Mouse (Mus musculus) bone marrow, adult 2 months (tissue): ENCODE results near the gene Tecr. TPM values are rescaled to one million over a fixed set of nuclear protein-coding genes. Genes with fewer than 3 reads are reported as not detected.
"Not testable (repeated sequence)": the region's sequence is repeated elsewhere in the genome, so short reads cannot be mapped to it uniquely, and the experiment has no call there.

Experiments used
- H3K27ac ChIP-seq: fragments of 200-500 bp; 2 replicates; pipeline ENCODE4 v1.5.1; 2012; ENCODE audit warnings: low read depth, mild to moderate bottlenecking, control low read depth, inconsistent platforms, low read length; ENCODE audit not compliant: control insufficient read depth, poor library complexity, insufficient read depth
- H3K4me1 ChIP-seq: fragments of 200-500 bp; 2 replicates; pipeline ENCODE4 v1.6.1; 2011; ENCODE audit warnings: low read length; ENCODE audit not compliant: control insufficient read depth, insufficient read depth
- H3K4me3 ChIP-seq: fragments of 200-500 bp; replicated peaks from 2 replicates; pipeline ENCODE3; 2011; ENCODE audit warnings: mild to moderate bottlenecking, low read depth, low read length, control low read depth; ENCODE audit not compliant: control insufficient read depth
- CTCF ChIP-seq: fragments of 200-500 bp; IDR thresholded peaks from 2 replicates; pipeline ENCODE4 v1.5.1; 2011; ENCODE audit warnings: low read length, control low read depth; ENCODE audit not compliant: control insufficient read depth, insufficient read depth
- POLR2A ChIP-seq: fragments of 200-500 bp; IDR thresholded peaks from 2 replicates; pipeline ENCODE4 v1.6.1; 2011; ENCODE audit warnings: low read depth, mild to moderate bottlenecking, control low read depth, low read length, borderline replicate concordance; ENCODE audit not compliant: control insufficient read depth
- WGBS: fragments of 180-500 bp; shearing (Covaris S2); methylation state at CpG from one replicate; pipeline ENCODE4 v1.1.7; 2018; 5-methylcytosine and 5-hydroxymethylcytosine counted together
- polyA plus RNA-seq: library from polyadenylated mRNA; stranded (reverse); fragments of >200 nt; gene quantifications from 2 replicates; pipeline ENCODE4 v1.2.4, GENCODE M21; 2011; ENCODE audit warnings: low replicate concordance; ENCODE audit not compliant: missing spikeins, insufficient read depth, insufficient read length

Gene Tecr
- polyA plus RNA-seq, 1 experiment: 233 TPM

GRCm38 (mm10) chr8:83609547-83610180 lies 1.9 kb upstream of the Tecr start:
- TF ChIP-seq CTCF: no peak
- no peak for TF ChIP-seq POLR2A
- peaks cover 5% of the 10 kb centered on the region for H3K4me1 ChIP-seq
- no peak overlapping the region for H3K27ac ChIP-seq
- peak overlapping the region; percentile 79 for H3K4me3 ChIP-seq
- WGBS: 69% methylated on average over 10 of the region's 10 CpGs

GRCm38 (mm10) chr8:83609086-83609485 lies 1.3 kb upstream of the Tecr start:
- peaks cover 5% of the 10 kb centered on the region for H3K4me1 ChIP-seq
- H3K4me3 ChIP-seq: peak overlapping the region; percentile 79
- WGBS: 2% methylated on average over 9 of the region's 9 CpGs
- no peak overlapping the region for H3K27ac ChIP-seq
- TF ChIP-seq POLR2A (no peak), CTCF (no peak)

GRCm38 (mm10) chr8:83608398-83608829 lies 643 bp upstream of the Tecr start:
- H3K4me3 ChIP-seq: peak overlapping the region; percentile 79
- TF ChIP-seq CTCF (no peak), POLR2A (no peak)
- peaks cover 5% of the 10 kb centered on the region for H3K4me1 ChIP-seq
- WGBS: under 1% methylated on average over 51 of the region's 51 CpGs
- peak overlapping the region; percentile 94 for H3K27ac ChIP-seq

GRCm38 (mm10) chr8:83602650-83603029 lies 5.1 kb downstream of the Tecr start:
- Histone ChIP-seq H3K4me1 (peaks cover 3% of the 10 kb centered on the region; the same call in 1 of the 2 replicates), H3K27ac (0 out of 2 replicates have a peak overlapping the region, but pooled peaks have one; percentile 49), H3K4me3 (no peak overlapping the region)
- no peak for TF ChIP-seq POLR2A
- TF ChIP-seq CTCF: no peak
- WGBS: 74% methylated on average over 2 of the region's 2 CpGs

GRCm38 (mm10) chr8:83599814-83600213 lies 8.0 kb downstream of the Tecr start:
- Histone ChIP-seq H3K27ac (peak overlapping the region; percentile 53), H3K4me1 (peaks cover 2% of the 10 kb centered on the region; the same call in 1 of the 2 replicates), H3K4me3 (no peak overlapping the region)
- TF ChIP-seq CTCF: no peak
- TF ChIP-seq POLR2A: no peak

GRCm38 (mm10) chr8:83598146-83598545 lies 9.6 kb downstream of the Tecr start:
- H3K27ac ChIP-seq: no peak overlapping the region
- WGBS: 42% methylated on average over 1 of the region's 1 CpGs
- no peak for TF ChIP-seq POLR2A
- no peak for TF ChIP-seq CTCF
- H3K4me1 ChIP-seq: peaks cover 2% of the 10 kb centered on the region; the same call in 1 of the 2 replicates
- H3K4me3 ChIP-seq: no peak overlapping the region

- Histone ChIP-seq H3K27ac (no peak overlapping the region), H3K4me3 (no peak overlapping the region), H3K4me1 (peaks cover 2% of the 10 kb centered on the region; the same call in 1 of the 2 replicates)
- 17% methylated on average over 3 of the region's 3 CpGs for whole genome bisulfite sequencing
- no peak for TF ChIP-seq CTCF
- TF ChIP-seq POLR2A: no peak
These were observed 11.4 kb downstream of the Tecr start for GRCm38 (mm10) chr8:83596369-83596768.

GRCm38 (mm10) chr8:83595050-83595345 lies 12.8 kb downstream of the Tecr start:
- not testable (repeated sequence) for H3K4me3 ChIP-seq, H3K4me1 ChIP-seq
- 25% methylated on average over 3 of the region's 3 CpGs for WGBS
- peak overlapping the region; percentile 82; the same call in 1 of the 2 replicates for H3K27ac ChIP-seq
